Mouse (Mus musculus) thymus, postnatal 14 days (tissue): ENCODE results near the gene Mrtfa.

ENCODE experiments used
- DNase-seq: peaks from one replicate; pipeline ENCODE4 v3.0.0; 2021

Gene Mrtfa

GRCm38 (mm10) chr15:81154846-81155624 is 35.5 kb downstream of the Mrtfa start:
- peak; percentile 27 for DNase-seq

GRCm38 (mm10) chr15:81141956-81142576 is 48.5 kb downstream of the Mrtfa start:
- peak; percentile 51 for DNase-seq

DNA sequence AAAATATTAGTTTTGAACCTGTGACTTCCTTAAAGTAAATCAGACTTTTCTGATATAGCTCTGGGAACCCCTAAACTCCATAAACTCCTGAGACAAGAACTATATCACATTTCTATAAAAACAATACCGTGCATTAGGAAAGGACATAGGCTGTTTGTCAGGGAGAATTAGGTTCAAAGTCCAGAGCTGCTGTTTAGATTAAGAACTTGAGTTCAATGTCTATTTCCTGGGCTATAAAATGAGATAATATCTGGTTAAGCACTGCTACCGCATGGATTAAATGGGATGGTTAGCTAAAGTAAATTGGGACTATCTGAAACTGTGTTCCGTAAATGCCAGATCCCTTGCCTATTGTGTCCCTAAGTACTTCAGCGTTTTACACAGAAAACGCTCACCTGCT is 50.6 kb downstream of the Mrtfa start:
- no peak for DNase-seq

- no peak for DNase-seq
Measured at GRCm38 (mm10) chr15:81137298-81137697, 53.3 kb downstream of the Mrtfa start.

DNA sequence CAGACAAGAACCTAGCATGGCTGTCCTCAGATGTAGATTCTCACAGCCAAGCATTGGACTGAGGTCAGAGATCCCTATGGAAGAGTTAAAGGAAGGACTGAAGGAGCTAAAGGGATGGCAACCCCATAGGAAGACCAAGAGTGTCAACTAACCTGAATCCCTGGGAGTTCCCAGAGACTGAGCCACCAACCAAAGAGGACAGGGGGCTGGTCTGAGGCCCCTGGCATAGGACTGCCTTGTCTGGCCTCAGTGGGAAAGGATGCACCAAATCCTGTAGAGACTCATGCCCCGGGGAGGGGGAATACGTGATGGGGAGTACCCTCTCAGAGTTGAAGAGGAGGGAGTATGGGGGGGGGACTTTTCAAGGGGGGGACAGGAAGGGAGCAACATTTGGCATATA is 56.8 kb downstream of the Mrtfa start:
- no peak for DNase-seq

DNA sequence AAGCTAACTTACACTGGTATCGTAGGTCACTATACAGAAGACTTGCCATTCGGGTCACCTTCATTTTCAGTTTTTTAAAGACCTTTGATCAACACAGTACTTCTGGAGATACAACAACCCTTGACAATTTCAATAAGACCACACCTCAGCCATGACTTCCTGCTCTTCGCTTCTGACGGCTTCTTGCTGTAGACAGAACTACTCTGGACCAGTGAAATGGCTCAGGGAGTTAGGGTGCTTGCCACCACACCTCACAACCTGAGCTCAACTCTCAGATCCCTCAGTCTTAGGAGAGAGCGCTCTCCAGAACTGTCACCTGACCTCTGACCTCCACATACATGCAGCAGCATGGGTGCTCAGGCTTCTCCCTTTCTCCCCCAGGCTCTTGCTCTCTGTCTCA is 59.4 kb downstream of the Mrtfa start:
- DNase-seq, result peak; percentile 14

GRCm38 (mm10) chr15:81129970-81130369 is 60.6 kb downstream of the Mrtfa start:
- no peak for DNase-seq

DNA sequence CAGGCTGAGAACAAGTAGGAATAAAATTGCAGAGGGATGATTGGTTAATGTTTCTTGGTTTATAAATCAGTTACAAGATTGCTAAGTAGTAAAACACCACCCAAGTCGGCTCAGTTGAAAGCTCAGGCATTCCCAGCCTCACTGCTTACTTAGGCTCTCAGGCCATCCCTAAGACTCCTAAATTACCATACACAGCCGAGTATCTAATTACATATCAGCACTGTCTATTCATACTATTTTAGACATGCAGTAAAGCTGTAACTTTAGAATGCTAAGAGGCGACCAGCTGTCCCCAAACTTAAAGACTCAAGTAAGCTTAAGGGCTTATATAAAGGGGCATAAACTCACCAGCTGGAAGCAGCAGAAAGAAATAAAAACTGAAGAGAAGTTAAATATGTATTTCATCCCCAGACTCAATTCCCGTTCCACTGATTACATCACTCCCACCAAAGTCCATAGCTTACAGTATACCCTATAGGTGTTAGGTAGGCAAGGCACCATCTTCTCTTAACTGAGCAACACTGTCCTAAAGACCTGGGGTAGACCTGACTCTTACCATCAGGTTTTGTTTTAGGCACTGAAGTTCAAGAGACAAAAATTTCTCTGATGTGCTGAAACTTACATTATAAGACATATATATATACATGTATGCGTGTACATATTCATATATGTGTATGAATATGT is 62.3 kb downstream of the Mrtfa start:
- no peak for DNase-seq

GRCm38 (mm10) chr15:81124282-81124681 is 66.3 kb downstream of the Mrtfa start:
- DNase-seq, result no peak

DNA sequence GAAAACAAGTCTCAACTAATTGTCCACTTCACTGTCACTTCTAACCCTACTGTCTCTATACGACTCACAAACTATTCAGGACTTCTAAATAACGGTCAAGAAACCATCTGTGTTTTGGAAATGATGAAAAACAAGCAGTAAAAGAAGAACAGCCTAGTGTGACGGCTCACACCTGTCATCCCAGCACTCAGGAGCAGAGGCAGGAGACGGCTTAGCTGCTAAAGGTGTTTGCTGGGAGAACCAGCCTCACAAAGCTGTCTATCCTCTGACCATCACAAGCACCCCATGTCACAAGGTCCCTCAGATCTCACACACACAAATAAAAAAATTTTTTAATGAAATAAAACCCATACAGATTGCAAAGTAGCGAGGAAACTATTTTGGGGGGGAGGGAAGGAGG is 67.4 kb downstream of the Mrtfa start:
- DNase-seq, result no peak

DNA sequence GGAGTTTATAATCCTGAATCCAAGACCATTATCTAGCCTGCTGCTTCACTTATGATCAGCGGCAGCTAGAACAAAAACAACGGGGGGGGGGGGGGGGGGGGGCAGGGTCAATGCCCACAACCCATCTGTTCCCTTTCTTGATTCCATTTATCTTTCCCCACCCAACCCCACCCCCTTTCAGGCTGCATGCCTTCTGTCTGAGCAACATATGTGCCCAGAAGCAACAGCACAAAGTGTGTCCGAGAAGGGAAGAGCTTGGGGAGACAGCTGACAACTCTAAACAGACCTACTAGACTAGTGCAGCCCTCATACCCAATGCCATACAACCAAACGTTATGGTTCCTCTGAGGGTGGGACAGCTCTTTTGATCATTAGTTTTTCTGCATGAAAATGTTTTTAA is 68.0 kb downstream of the Mrtfa start:
- DNase-seq, result no peak

DNA sequence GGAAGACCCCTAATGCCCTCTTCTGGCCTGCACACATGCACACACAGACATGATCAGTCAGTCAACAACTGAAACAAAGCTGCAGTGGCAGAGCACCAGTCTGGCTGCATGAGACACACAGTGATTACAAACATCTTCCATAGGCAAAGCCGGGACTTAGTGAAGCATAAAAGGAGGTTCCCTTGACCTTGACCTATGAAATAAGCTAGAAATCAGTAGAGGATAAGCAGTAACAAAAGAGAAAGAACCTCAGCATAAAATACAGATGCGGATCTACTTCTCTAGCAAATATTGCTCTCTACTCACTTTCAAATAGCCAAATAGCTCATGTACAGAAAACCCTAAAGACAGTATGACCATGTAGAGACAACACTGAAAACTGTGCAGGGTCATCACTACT is 68.5 kb downstream of the Mrtfa start:
- no peak for DNase-seq

- DNase-seq, result no peak
Measured at GRCm38 (mm10) chr15:81120946-81121345, 69.6 kb downstream of the Mrtfa start.

DNA sequence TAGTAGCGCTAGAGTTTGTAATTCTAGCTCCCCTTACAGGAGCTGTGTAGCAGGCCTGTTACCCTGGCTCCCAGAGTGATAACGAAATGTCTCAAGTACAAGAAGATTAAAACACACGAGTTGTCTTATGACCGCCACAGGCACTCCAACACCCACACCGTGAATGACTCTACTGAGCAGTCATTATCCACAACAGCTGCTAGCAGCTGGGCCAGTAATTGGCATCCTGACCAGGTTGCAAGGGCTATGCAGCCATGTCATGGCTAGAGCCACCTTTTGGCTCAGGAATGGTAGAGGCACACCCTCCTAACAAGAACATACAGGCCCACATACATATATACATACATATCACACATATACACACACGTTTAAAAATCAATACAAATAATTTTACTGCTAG is 70.4 kb downstream of the Mrtfa start:
- DNase-seq, result no peak

DNA sequence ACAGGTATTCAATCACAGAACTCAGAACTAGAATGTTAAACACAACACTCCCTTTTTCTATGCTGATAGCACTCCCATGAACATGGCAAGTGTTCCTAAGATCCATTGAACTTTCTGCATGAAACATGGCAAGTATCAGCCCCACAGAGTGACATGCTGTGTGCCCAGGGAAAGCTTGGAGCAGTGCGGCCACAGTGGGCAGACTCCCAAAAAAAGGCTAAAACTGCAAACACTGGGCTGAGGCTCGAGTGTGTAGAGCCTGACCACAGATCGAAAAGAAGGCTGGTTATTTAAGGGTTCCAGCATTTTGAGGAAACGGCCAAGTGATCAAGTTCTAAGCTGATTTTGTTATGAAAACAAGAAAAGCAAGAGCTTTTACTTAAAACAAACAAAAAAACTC is 72.3 kb downstream of the Mrtfa start:
- DNase-seq, result no peak

GRCm38 (mm10) chr15:81112589-81112988 is 78.0 kb downstream of the Mrtfa start:
- DNase-seq, result no peak

DNA sequence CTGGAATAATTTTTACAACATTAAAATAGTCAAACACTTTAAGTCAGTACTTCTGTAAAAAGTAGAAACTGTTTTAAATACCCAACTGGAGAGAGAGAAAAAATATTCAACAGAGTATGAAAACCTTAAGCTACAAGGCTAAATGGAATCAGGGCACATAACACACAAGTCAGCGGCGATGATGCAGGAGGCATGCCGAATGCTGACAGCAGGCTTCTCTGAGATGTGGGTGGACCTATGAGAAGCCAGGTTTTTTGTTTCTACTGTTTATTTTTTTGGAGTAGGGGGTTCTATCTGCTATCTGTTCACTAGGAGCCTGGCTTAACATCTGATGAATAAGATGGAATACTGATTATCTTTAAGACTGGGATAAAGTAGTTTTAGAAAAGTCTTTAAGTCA is 80.2 kb downstream of the Mrtfa start:
- DNase-seq, result no peak

GRCm38 (mm10) chr15:81105962-81106361 is 84.6 kb downstream of the Mrtfa start:
- peak; percentile 38 for DNase-seq

DNA sequence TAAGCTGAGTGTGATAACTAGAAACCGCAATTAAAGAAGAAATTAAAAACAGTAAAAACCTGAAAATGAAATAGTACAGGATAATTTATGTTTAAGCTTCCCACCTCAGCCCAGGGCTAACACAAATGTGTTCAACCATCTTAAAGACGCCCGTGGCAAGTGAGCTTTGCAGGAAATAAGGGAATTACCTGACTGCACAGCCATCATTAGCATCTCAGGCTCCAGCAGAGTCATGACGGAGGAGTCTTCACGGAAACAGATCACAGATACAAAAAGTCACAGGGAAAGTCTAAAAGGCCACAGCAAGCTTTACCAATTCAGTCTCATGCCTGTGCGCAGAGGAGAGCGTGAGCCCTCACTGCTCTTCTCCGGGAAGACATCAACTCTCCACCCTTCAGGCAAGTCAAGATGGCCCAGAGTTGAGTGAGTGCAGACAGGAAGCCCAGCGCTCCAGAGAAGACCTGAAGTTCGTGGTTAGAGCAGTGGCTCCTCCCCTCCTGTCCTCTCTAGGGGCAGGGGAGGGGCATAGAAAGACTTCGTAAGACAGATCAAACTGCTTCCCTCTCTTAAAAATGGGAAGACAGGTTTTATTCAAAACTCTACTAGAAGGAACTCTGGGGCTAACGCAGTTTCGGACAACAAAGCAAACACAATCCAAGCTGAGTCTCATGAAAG is 85.8 kb downstream of the Mrtfa start:
- peak; percentile 79 for DNase-seq

GRCm38 (mm10) chr15:81103500-81103899 is 87.1 kb downstream of the Mrtfa start:
- DNase-seq, result no peak

- no peak for DNase-seq
Measured at GRCm38 (mm10) chr15:81102274-81102879, 88.2 kb downstream of the Mrtfa start.

DNA sequence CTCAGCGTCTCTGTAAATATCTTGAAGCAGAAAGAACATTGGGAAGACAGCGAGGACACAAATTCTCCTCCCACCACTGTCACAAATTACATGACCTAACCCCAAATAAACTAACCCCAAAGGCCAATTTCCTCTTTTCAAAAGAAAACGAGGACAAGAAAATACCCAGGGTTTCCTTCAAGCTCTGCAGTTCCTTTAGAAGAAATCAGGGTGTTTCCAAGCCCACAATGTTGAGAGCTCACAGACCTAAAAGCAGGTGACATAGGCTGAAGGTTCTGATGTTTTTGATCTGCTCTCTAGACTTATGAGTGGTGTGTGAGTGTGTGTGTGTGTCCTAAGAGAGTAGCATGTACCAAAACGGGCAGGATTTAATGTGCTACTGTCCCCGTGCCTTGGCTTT is 89.2 kb downstream of the Mrtfa start:
- no peak for DNase-seq

DNA sequence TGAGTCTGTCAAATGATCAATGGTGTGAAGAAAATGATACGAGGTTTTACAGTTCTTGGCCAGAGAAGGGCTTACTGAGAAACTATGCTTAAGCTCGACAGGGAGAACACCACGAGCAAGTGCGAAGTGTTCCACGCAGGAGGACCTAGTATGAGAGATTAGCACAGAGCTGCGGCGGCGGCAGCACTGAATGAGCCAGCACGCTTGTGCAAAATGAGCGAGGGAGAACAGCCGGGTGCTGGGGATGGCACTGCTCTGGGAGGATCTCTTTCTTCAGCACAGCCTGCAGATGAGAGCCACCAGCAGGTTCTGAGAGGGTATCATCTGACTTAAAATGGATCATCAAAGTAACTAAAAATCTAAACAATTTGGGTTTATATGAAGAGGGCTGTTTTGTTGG is 91.3 kb downstream of the Mrtfa start:
- no peak for DNase-seq
